Mouse (Mus musculus): ENCODE measurements around the gene Insig1. TPM values are rescaled to one million over a fixed set of nuclear protein-coding genes. Genes with fewer than 3 reads are reported as not detected.

The Insig1 gene
- polyA plus RNA-seq, 1 experiment from 2014 or later = 38.7 TPM

Other genes starting within 250 kb of the Insig1 start
- gene Htr5a, start 229.2 kb upstream of the Insig1 start, polyA plus RNA-seq (2016; fragmentation: Nextera tagmentation; extraction: Ambion mirVana) = not detected in 2 replicates
- not detected in 2 replicates for gene En2, start 94.3 kb downstream of the Insig1 start, polyA plus RNA-seq (2016; fragmentation: Nextera tagmentation; extraction: Ambion mirVana)
- gene Cnpy1, start 174.4 kb downstream of the Insig1 start, polyA plus RNA-seq (2016; fragmentation: Nextera tagmentation; extraction: Ambion mirVana) = 0.44 TPM in 1 of 2 replicates, not detected in the other
- 9.6 and 9.9 TPM in 2 replicates for gene Rbm33, start 245.8 kb downstream of the Insig1 start, polyA plus RNA-seq (2016; fragmentation: Nextera tagmentation; extraction: Ambion mirVana)

All from heart, embryonic 10.5 days (tissue).